Mouse (Mus musculus) WW6 (cell line): ENCODE data around the gene Def8.

Source experiments
- DNase-seq: peaks from one replicate; pipeline ENCODE4 v3.0.0-alpha.2; 2013; ENCODE audit warnings: low read depth, low spot score

Def8 gene

GRCm38 (mm10) chr8:123423441-123423840 lies at the start of gene Def8:
Def8 (plus strand) TSS chr8:123423527.
- DNase-seq = no peak

DNA sequence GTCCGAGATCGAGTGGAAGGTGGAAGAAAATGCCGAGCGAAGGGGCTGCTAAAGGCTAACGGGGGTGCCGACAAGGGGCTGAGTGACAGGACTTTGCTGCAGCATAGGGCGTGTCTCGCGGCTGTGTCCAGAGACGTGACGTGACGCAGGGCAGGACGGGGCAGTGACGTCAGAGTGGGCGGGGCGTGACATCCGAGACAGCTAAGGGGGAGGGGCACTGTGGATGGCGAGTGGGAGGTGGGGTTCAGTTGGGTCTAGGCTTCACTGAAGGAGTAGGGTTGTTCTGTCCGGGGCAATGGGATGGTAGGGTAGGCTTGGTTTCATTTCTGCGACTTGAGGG lies 49.1 kb upstream of the Def8 start:
- DNase-seq = peak; percentile 92

DNA sequence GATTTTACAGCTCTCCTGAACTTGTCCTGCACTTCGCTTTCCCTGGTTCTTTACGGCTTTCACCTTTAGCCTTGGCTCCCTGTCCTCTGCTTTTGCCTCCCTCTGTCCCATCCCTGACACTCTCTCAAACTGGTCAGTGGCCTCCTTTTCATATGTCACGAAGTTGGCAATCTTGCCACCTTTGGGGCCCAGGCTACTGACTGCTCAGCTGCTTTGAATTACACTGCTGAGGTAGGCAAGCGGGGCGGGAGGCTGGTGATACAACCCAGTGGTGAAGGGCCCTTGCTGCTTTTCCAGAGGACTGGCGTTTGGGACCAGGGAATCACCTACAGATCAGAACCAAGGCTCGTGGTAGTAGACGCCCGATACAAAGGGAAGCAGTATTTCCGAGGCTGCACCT lies 47.6 kb upstream of the Def8 start:
- no peak for DNase-seq

DNA sequence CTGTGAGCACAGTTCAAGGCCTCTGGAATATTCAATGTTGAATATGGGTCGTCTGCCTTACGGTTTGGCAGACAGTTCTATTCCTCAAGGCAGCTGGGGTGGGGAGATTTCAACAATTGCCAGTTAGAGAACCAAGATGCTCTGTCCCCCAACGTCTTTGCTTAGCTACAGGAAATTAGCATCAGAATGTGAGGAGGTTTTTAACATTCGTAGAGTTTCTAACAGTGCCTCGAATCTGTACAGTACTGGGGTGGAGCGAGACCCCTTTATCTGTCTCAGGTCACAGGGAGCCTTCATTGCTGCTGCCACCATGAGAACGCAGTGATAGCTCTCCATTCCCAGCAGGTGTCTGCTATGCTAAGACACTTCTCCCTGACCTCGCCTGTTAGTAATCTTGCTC lies 47.2 kb upstream of the Def8 start:
- no peak for DNase-seq

DNA sequence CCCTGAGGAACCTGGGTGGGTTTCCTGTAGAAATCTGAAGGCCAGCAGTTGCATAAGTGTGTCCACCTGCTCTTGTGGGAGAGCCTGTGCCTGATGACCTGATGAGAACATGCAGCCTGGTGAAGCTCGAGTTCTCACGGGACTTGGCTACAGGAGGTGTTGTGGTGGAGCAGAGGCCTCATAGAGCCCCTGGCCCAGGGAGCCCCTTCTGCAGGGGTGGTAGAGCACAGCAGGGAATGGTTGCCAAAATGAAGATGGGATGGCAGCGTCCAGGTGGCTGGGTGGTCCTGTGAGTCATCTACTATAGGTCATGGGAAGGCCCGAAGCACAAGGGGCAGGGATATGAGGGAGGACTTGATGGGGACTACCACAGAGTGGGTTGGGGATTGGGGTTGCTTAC lies 41.6 kb upstream of the Def8 start:
- DNase-seq = no peak

- no peak for DNase-seq
Measured at GRCm38 (mm10) chr8:123382516-123382915, 40.8 kb upstream of the Def8 start.

- DNase-seq = no peak
Measured at GRCm38 (mm10) chr8:123384883-123385540, 38.3 kb upstream of the Def8 start.

DNA sequence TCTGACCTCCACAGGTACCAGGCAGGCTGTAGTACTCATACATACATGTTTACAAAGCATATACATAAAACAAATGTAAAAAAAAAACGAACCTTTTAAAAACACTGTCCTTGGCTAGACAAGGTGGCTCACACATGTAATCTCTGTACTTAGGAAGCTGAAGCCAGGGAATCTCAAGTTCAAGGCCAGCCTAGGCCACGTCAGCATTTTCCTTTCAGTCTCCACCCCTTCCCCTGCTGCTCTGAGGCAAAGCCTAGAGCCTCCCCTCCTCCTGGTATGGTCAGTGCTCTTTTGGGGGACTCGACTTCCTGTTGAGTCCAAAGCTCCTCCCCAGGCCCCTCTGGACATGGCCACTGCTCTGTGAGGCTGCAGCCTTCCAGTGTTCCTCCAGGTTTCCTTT lies 36.3 kb upstream of the Def8 start:
- DNase-seq = no peak

GRCm38 (mm10) chr8:123387801-123388200 lies 35.5 kb upstream of the Def8 start:
- no peak for DNase-seq

GRCm38 (mm10) chr8:123389026-123389425 lies 34.3 kb upstream of the Def8 start:
- DNase-seq = no peak

GRCm38 (mm10) chr8:123398308-123398707 lies 25.0 kb upstream of the Def8 start:
- no peak for DNase-seq

DNA sequence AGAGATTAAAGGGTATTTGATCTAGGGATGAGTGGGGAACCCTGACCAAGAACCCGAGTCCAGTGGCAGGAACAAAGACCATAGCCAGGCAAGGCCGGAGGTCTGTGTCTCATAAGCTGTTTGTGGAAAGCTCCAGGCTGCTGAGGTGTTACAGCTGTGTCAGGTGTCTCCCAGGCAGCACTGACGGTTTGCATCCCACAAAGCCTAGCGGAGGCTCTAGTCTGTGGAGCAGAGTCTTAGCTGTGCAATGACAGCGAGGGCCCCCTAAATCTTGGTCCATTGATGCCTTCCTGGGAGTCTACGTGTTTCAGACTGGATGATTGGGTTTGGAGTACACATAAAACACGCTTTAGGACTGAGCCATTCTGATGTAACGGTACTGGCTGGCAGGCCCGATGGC lies 21.4 kb upstream of the Def8 start:
- DNase-seq = no peak

- DNase-seq = no peak
Measured at GRCm38 (mm10) chr8:123402730-123403326, 20.5 kb upstream of the Def8 start.

DNA sequence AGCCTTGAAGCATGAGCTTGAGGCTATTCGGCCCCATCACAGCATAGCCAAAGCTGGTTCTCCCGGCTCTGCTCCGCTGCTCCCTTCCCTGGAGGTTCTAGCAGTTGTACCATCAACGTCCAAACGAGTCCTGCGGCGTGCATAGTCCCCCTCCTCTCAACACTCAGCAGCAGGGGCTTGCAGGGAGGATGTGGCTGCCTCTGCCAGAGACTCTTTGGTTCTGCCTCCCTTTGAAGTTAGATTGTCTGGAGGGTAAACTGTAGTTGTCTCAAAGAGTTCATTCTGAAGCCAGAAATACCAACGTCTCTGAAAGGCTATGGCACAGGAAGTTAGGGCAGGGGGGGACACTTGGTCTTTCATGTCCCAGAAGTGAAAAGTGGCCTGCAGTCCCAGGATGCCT lies 18.8 kb upstream of the Def8 start:
- DNase-seq = no peak

GRCm38 (mm10) chr8:123406786-123407185 lies 16.5 kb upstream of the Def8 start, which contains the start of gene Mc1r:
Mc1r (plus strand) TSS chr8:123407107.
- no peak for DNase-seq

GRCm38 (mm10) chr8:123407612-123408011 lies 15.7 kb upstream of the Def8 start:
- DNase-seq = no peak

GRCm38 (mm10) chr8:123408586-123409544 lies 14.5 kb upstream of the Def8 start:
- DNase-seq = no peak

DNA sequence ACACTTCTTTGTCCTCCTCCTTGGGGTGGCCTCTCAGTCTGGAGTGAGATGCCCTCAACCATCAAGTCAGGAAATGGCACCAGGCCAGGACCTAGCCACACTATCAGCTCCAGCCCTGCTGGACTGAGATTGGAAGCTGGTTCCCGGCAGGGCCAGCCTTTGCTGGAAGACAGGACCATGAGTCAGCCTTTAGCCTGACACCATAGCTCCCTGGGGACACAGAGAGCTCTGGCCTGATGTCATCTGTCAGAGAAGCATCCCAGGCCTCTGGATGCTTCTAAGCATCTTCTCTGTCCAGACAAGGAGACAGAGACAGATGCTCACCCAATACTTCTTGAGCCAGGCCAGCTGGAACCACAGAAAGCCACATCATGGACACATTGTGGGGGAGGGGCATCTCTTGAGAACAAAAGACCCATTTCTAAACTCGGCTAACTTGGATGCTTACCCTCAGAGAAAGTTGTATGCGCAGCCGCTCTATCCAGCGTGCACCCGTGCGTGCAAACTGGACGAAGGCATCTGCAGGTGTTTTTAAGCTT lies 13.2 kb upstream of the Def8 start:
- DNase-seq = no peak

DNA sequence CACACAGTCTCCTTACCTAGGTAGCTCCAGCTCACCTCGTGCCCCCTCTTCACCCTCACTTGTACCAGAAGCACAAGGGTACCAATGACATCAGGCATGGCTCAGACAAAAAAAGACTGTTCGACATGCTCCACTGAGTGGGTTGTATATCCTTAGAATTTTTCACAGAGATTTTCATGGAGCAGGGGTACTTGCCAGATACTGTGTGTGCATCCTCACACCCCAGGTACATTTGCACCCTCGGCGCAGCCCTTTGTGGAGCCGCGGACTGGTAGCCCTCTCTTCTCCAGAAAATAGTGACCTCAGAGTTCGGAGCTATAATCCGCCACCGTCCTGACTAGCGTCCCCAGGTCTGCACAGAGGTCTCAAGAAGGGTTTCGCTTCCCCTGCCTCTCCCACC lies 12.5 kb upstream of the Def8 start:
- DNase-seq = no peak

GRCm38 (mm10) chr8:123411246-123411645 lies 12.1 kb upstream of the Def8 start, which contains the start of gene Tubb3:
Tubb3 (plus strand) TSS chr8:123411424.
- DNase-seq = peak; percentile 70

DNA sequence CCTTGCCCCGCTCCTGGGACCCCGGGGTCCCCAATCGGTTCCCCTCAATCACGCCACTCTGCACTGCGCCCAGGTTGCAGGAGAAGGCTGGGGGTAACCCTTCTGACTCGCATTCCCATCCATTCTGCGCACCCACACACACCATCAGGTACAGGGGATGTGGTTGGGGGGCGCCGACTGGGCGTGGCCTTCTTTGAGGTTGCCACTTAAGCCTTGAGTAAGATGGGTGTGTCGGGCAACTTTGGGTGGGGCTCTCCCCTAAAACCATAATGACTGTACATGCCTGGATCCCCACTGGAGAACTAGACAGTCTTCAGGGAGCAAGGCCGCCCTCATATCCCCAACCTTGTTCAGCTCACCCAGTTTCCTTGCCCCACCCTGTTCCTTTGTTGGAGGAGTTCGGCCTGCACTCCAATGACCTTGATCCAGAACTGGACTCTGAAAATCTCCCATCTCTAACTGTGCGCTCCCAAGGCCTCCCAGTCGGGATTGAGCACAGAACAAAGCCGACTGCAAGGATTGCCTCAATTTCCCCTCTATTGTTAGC lies 11.5 kb upstream of the Def8 start:
- DNase-seq = no peak
